Mouse (Mus musculus) retina, adult 2 months (tissue): ENCODE measurements around the gene Tifab.

Source experiments
- DNase-seq: peaks from one replicate; pipeline ENCODE4 v3.0.0-alpha.2; 2012; ENCODE audit warnings: low read depth, low spot score

The Tifab gene

GRCm38 (mm10) chr13:56176310-56176709, 2.4 kb downstream of the Tifab start:
- no peak for DNase-seq

GRCm38 (mm10) chr13:56175848-56176247, 2.8 kb downstream of the Tifab start:
- DNase-seq, result no peak

- no peak for DNase-seq
These were observed 5.7 kb downstream of the Tifab start for GRCm38 (mm10) chr13:56172901-56173545.

GRCm38 (mm10) chr13:56172106-56172505, 6.6 kb downstream of the Tifab start:
- DNase-seq, result no peak

GRCm38 (mm10) chr13:56168403-56168781, 10.3 kb downstream of the Tifab start:
- no peak for DNase-seq

GRCm38 (mm10) chr13:56167446-56168402, 11.0 kb downstream of the Tifab start:
- no peak for DNase-seq

- DNase-seq, result no peak
These were observed 13.1 kb downstream of the Tifab start for GRCm38 (mm10) chr13:56165561-56165960.

GRCm38 (mm10) chr13:56164372-56164771, 14.3 kb downstream of the Tifab start:
- DNase-seq, result no peak

GRCm38 (mm10) chr13:56163751-56164150, 14.9 kb downstream of the Tifab start:
- no peak for DNase-seq

- DNase-seq, result no peak
These were observed 15.8 kb downstream of the Tifab start for GRCm38 (mm10) chr13:56162859-56163258.

- no peak for DNase-seq
These were observed 18.9 kb downstream of the Tifab start for GRCm38 (mm10) chr13:56159614-56160363.

- no peak for DNase-seq
These were observed 19.6 kb downstream of the Tifab start for GRCm38 (mm10) chr13:56159016-56159601.

- DNase-seq, result no peak
These were observed 23.0 kb downstream of the Tifab start for GRCm38 (mm10) chr13:56155671-56156070.

- DNase-seq, result no peak
These were observed 23.6 kb downstream of the Tifab start for GRCm38 (mm10) chr13:56155048-56155447.

GRCm38 (mm10) chr13:56152773-56153460, 25.8 kb downstream of the Tifab start:
- DNase-seq, result no peak

- peak; percentile 40 for DNase-seq
These were observed 27.1 kb downstream of the Tifab start for GRCm38 (mm10) chr13:56151404-56152226.

- no peak for DNase-seq
These were observed 33.2 kb downstream of the Tifab start for GRCm38 (mm10) chr13:56145523-56145922.

GRCm38 (mm10) chr13:56144021-56144420, 34.7 kb downstream of the Tifab start:
- DNase-seq, result no peak

- DNase-seq, result no peak
These were observed 35.6 kb downstream of the Tifab start for GRCm38 (mm10) chr13:56143151-56143513.
